Mouse (Mus musculus): ENCODE measurements around the gene Hivep1. TPM values are rescaled to one million over a fixed set of nuclear protein-coding genes. Genes with fewer than 3 reads are reported as not detected.

Hivep1 gene
- total RNA-seq, 2 experiments from 2014 or later = 20.9 to 24.1 TPM

DNA sequence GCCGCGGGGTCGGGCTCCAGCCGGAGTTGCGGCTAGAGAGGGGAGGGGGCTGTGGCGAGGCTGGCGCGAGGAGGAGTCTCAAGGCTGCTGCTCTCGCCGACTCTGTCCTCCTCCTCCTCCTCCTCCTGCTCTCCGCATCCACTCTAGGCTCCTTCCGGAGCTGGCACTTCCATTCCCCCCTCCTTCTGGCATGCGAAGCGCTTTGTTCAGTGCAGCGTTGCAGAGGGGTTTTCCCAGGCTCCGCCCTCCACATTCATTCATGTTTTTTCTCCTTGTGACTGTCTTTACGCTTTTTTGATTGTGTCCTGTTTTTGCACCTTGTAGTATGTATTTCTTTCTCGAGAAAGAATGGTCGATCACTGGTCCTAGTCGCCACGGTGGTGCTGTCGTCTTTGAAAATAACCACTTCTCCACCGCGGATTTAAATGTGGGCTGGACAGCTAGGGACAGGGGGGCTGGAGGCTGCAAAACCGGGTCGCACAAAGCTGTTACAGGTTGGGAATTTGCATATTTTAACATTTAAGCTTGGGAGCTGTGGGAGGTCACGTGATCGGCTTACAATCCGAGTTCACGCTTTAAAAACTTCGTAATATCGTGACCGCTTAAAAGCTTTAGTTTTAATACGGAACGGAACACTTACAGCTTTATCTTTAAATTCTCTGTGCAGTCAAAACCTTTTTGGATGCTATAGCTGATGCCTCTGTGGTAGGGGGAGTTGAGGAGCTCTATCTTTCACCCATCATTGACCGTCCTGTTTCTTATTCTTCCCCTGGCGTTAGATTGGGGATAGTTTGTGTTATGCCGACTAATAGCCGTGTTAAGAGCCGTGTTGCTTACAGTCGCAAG, 1.1 kb downstream of the Hivep1 start:
- DNase-seq (ENCODE audit: low spot score in 2 of 2) = peak; percentile 40 to 51
- H3K27ac ChIP-seq = peak overlapping the region; percentile 82
- TF ChIP-seq CTCF (conservative IDR thresholded peaks at IDR 0.05) = 0 out of 2 replicates have a peak, but pooled peaks have one; percentile 8
- H3K4me3 ChIP-seq = peak overlapping the region; percentile 66

GRCm38 (mm10) chr13:42053656-42054055, 1.8 kb downstream of the Hivep1 start:
- peak overlapping the region; percentile 8; the same call in 1 of the 2 replicates for H3K27ac ChIP-seq
- no peak for TF ChIP-seq CTCF (conservative IDR thresholded peaks at IDR 0.05)

GRCm38 (mm10) chr13:42054138-42054537, 2.3 kb downstream of the Hivep1 start:
- Histone ChIP-seq H3K4me3 (no peak overlapping the region), H3K27ac (no peak overlapping the region)
- no peak for DNase-seq (ENCODE audit: low spot score in 2 of 2)
- no peak for TF ChIP-seq CTCF (conservative IDR thresholded peaks at IDR 0.05)

More at GRCm38 (mm10) chr13:42053656-42054055, 1.8 kb downstream of the Hivep1 start:
- no peak for DNase-seq (ENCODE audit: low spot score in 2 of 2)
- peak overlapping the region; percentile 66 for H3K4me3 ChIP-seq

DNA sequence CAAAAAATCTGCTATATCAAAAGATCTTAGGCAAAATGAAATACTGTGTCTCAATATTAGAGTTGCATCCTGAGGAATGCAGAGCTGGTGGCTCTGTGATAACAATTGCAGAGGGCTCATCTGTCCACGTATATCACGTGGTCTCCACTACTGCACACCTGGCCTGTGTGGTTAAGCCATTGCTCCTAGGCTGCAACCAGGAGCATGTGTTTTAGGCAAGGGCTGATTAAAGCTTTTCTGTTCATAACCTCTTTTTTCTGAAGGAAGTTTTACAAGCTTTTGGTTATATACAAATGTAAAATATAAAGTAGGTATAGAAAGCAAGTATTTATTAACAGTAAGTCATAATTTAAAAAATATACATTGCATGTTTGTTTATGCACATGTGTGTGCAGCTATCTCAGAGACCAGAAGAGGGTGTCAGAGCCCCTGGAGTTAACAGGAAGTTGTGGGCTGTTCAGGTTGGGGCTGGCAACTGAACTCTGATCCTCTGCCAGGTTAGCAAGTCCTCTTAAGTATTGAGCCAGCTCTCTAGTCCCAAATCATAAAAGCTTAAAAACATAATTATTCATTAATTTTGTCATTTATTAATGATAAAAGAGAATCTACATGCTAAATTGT, 5.0 kb downstream of the Hivep1 start:
- DNase-seq (ENCODE audit: low spot score in 2 of 2) = no peak
- peak; percentile 30; the same call in 1 of the 2 replicates for TF ChIP-seq CTCF (conservative IDR thresholded peaks at IDR 0.05)
- Histone ChIP-seq H3K27ac (no peak overlapping the region), H3K4me3 (no peak overlapping the region)

DNA sequence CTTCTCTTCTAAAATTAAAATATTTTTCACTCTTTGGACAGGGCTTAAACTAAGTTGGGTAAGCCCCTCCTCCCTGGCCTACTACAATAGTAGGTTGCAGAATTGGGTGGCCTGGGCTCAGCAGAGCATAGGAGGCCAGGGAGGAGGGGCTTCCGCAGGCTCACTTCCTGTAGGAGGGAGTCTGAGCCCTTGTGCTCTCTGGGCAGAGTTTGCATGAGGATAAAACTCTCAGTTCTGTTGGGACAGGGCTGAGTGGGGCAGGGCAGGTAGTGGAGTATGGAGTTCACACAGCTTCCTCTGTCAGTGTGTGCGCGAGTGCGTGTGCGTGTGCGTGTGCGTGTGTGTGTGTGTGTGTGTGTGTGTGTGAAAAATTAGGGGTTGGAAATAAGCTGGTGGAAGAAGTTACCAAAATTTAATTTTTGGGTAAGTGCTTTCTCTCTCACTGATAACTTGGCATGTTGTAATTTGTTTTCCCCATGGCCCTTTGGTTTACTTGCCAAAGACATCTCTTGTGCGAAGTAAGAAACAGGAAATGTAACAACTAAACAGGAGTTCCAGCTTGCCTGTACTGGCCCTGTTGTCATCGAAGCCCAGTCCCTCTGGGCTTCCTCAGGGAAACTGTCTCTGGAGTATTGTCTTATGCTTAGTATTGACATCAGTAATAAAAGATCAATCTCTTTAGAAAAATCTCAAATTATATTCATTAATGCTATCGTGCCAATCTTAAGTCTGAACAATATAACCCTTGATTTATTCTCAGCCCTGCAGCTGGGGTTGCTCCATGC, 9.2 kb downstream of the Hivep1 start:
- Histone ChIP-seq H3K4me3 (no peak overlapping the region), H3K27ac (no peak overlapping the region)
- no peak for TF ChIP-seq CTCF (conservative IDR thresholded peaks at IDR 0.05)
- no peak for DNase-seq (ENCODE audit: low spot score in 2 of 2)

- no peak overlapping the region for H3K27ac ChIP-seq
- no peak for DNase-seq (ENCODE audit: low spot score in 2 of 2)
Measured at GRCm38 (mm10) chr13:42064257-42064656, 12.4 kb downstream of the Hivep1 start.

GRCm38 (mm10) chr13:42070236-42070635, 18.4 kb downstream of the Hivep1 start:
- TF ChIP-seq CTCF (conservative IDR thresholded peaks at IDR 0.05) = no peak
- H3K27ac ChIP-seq = no peak overlapping the region
- H3K4me3 ChIP-seq = no peak overlapping the region
- no peak for DNase-seq (ENCODE audit: low spot score in 2 of 2)

More at GRCm38 (mm10) chr13:42064257-42064656, 12.4 kb downstream of the Hivep1 start:
- no peak for TF ChIP-seq CTCF (conservative IDR thresholded peaks at IDR 0.05)
- H3K4me3 ChIP-seq = no peak overlapping the region

- TF ChIP-seq CTCF (conservative IDR thresholded peaks at IDR 0.05) = no peak
- Histone ChIP-seq H3K27ac (no peak overlapping the region), H3K4me3 (no peak overlapping the region)
- no peak for DNase-seq (ENCODE audit: low spot score in 2 of 2)
Measured at GRCm38 (mm10) chr13:42071011-42071410, 19.2 kb downstream of the Hivep1 start.

- no peak for TF ChIP-seq CTCF (conservative IDR thresholded peaks at IDR 0.05)
- no peak for DNase-seq (ENCODE audit: low spot score in 2 of 2)
- H3K27ac ChIP-seq = no peak overlapping the region
Measured at GRCm38 (mm10) chr13:42073285-42073684, 21.5 kb downstream of the Hivep1 start.

GRCm38 (mm10) chr13:42075546-42075945, 23.7 kb downstream of the Hivep1 start:
- Histone ChIP-seq H3K27ac (no peak overlapping the region), H3K4me3 (no peak overlapping the region)
- TF ChIP-seq CTCF (conservative IDR thresholded peaks at IDR 0.05) = no peak
- no peak for DNase-seq (ENCODE audit: low spot score in 2 of 2)

More at GRCm38 (mm10) chr13:42073285-42073684, 21.5 kb downstream of the Hivep1 start:
- H3K4me3 ChIP-seq = no peak overlapping the region

GRCm38 (mm10) chr13:42076751-42077302, 25.0 kb downstream of the Hivep1 start:
- TF ChIP-seq CTCF (conservative IDR thresholded peaks at IDR 0.05) = no peak
- Histone ChIP-seq H3K4me3 (no peak overlapping the region), H3K27ac (no peak overlapping the region)
- no peak for DNase-seq (ENCODE audit: low spot score in 2 of 2)

DNA sequence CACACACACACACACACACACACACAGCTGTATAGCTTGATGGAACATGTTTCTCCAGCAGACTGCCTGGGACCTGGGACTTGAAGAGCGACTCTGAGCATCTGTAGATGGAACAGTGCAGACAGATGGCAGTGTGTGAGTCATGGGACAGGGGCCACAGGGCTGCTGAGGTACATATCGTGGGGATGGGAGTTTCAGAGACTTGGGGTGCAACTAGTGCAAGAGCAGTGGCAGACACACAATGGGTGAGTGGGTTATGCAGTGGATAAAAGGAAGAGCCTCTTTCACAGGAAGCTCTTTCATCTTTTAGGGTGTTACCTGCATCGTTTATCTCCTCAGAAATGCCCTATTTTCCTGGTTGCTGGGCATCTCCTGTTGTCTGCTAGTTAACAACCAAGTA, 25.8 kb downstream of the Hivep1 start:
- Histone ChIP-seq H3K27ac (no peak overlapping the region), H3K4me3 (no peak overlapping the region)
- DNase-seq (ENCODE audit: low spot score in 2 of 2) = no peak
- TF ChIP-seq CTCF (conservative IDR thresholded peaks at IDR 0.05) = no peak
